Mouse (Mus musculus) heart, adult 18-20 months (tissue): Measurements from ENCODE around the gene Hoxc9. TPM values are rescaled to one million over a fixed set of nuclear protein-coding genes. Genes with fewer than 3 reads are reported as not detected.

ENCODE experiments used
- DNase-seq, 2 experiments: peaks; one replicate each; pipeline ENCODE4 v3.0.0; 2021 to 2022; ENCODE audit warnings: mixed read lengths in 1 of 2
- total RNA-seq, 2 experiments: library from RNA; stranded (reverse); gene quantifications; 2 replicates each; pipeline ENCODE4 v1.2.3; 2021

The Hoxc9 gene
- total RNA-seq, 2 experiments from 2014 or later, result not detected

- no peak for DNase-seq
Measured at GRCm38 (mm10) chr15:102999955-103000354, 23.7 kb downstream of the Hoxc9 start.

GRCm38 (mm10) chr15:103000501-103000901 is 24.3 kb downstream of the Hoxc9 start:
- DNase-seq, result no peak

- no peak for DNase-seq
Measured at GRCm38 (mm10) chr15:103001370-103001769, 25.1 kb downstream of the Hoxc9 start.

- no peak for DNase-seq
Measured at GRCm38 (mm10) chr15:103002156-103002555, 25.9 kb downstream of the Hoxc9 start.

GRCm38 (mm10) chr15:103002821-103003448 is 26.7 kb downstream of the Hoxc9 start:
- no peak for DNase-seq

- no peak for DNase-seq
Measured at GRCm38 (mm10) chr15:103005308-103005707, 29.1 kb downstream of the Hoxc9 start.

- DNase-seq, result no peak
Measured at GRCm38 (mm10) chr15:103005797-103006196, 29.6 kb downstream of the Hoxc9 start.

- no peak for DNase-seq
Measured at GRCm38 (mm10) chr15:103006326-103006725, 30.1 kb downstream of the Hoxc9 start.

GRCm38 (mm10) chr15:103009265-103010111 is 33.2 kb downstream of the Hoxc9 start:
- no peak for DNase-seq

- DNase-seq, result no peak
Measured at GRCm38 (mm10) chr15:103010112-103010846, 34.0 kb downstream of the Hoxc9 start.

- DNase-seq, result no peak
Measured at GRCm38 (mm10) chr15:103010847-103011555, 34.8 kb downstream of the Hoxc9 start.

- DNase-seq, result no peak
Measured at GRCm38 (mm10) chr15:103011928-103012486, 35.8 kb downstream of the Hoxc9 start.

- DNase-seq, result peak in 1 of 2 experiments; percentile 42
Measured at GRCm38 (mm10) chr15:103013238-103013984, 37.2 kb downstream of the Hoxc9 start.

GRCm38 (mm10) chr15:103014166-103015008 is 38.1 kb downstream of the Hoxc9 start:
- DNase-seq, result no peak

- peak in 1 of 2 experiments; percentile 11 for DNase-seq
Measured at GRCm38 (mm10) chr15:103015009-103015399, 38.8 kb downstream of the Hoxc9 start.

GRCm38 (mm10) chr15:103015406-103016166 is 39.3 kb downstream of the Hoxc9 start:
- no peak for DNase-seq

GRCm38 (mm10) chr15:103018636-103019035 is 42.4 kb downstream of the Hoxc9 start, which contains the start of gene Hoxc4:
Hoxc4 (plus strand) TSS chr15:103018934.
- no peak for DNase-seq

- no peak for DNase-seq
Measured at GRCm38 (mm10) chr15:103020899-103021418, 44.7 kb downstream of the Hoxc9 start.

GRCm38 (mm10) chr15:103021544-103021943 is 45.3 kb downstream of the Hoxc9 start:
- no peak for DNase-seq
